Comparison of ENCODE assay signal across 8 mouse cellular contexts in the genomic region with DNA sequence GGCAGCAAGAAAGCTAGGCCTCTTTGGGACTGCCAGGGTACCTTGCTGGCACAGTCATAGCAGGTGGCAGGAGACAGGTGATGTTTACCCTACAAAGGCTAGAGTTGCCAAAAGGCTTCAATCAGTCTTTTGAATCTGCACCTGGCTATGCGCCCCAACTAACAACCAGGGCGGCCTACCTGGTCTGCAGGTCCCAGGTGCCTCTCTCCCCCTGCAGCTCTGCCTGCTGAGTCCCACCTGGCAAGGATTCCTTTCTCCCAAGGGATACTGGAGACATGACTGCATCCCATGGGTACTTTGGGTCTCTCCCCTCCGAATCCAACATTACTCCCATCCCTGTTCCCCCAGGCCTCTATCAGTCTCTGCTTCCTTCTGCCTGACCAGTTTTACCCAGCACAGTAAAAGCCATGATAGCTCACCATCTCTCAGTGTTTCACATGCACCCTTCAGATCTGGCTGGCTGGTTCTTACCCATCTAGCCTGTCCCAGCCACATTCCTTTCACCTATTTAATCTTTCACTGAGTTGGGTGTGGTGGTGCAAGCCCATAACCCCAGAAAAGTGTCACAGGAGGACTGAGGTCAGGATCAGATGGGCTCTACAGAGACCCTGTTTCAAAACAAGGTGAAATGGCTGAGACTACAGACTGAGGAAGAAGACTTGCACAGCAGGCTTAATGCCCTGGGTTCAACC. TPM values are rescaled to one million over a fixed set of nuclear protein-coding genes. Genes with fewer than 3 reads are reported as not detected.
DNase-seq lines count a peak whose midpoint lies in the region; ATAC-seq lines count a peak whose summit lies in the region.

No protein-coding gene starts in this region.

- H3K27me3 ChIP-seq in embryonic facial prominence, embryonic 13.5 days, result no peaks in the 10 kb centered on the region
- no peaks in the 10 kb centered on the region for H3K27me3 ChIP-seq in liver, embryonic 13.5 days

- 72% methylated on average over 3 of the region's 3 CpGs for WGBS in embryonic facial prominence, embryonic 13.5 days
- WGBS in liver, embryonic 13.5 days (ENCODE audit: insufficient replicate concordance), result 84% methylated on average over 3 of the region's 3 CpGs

- peaks cover 23% of the 10 kb centered on the region for H3K36me3 ChIP-seq in embryonic facial prominence, embryonic 13.5 days
- H3K36me3 ChIP-seq in liver, embryonic 13.5 days, result peaks cover 51% of the 10 kb centered on the region

- peaks cover 61% of the 10 kb centered on the region for H3K4me1 ChIP-seq in embryonic facial prominence, embryonic 13.5 days
- peaks cover 100% of the 10 kb centered on the region for H3K4me1 ChIP-seq in liver, embryonic 13.5 days (replicated peaks)

- no peaks in the 10 kb centered on the region for H3K9me3 ChIP-seq in embryonic facial prominence, embryonic 13.5 days
- H3K9me3 ChIP-seq in liver, embryonic 13.5 days (replicated peaks), result no peaks in the 10 kb centered on the region

- peak overlapping the region; percentile 69 for H3K27ac ChIP-seq in embryonic facial prominence, embryonic 13.5 days
- peak overlapping the region; percentile 100 for H3K27ac ChIP-seq in liver, embryonic 13.5 days

- H3K4me3 ChIP-seq in embryonic facial prominence, embryonic 13.5 days, result no peak overlapping the region
- peak overlapping the region; percentile 38 for H3K4me3 ChIP-seq in liver, embryonic 13.5 days (replicated peaks)

- DNase-seq in cerebellum, adult 8-10 months, result peak; percentile 43
- DNase-seq in kidney, adult 9 months, result peak; percentile 61
- no peak for DNase-seq in kidney, postnatal 10 days
- DNase-seq in liver, embryonic 13.5 days, result no peak
- DNase-seq in adrenal gland, adult 8-10 months, result no peak
- DNase-seq in yolk sac, embryonic 10.5 days (ENCODE audit: low spot score), result no peak

- H3K4me2 ChIP-seq in embryonic facial prominence, embryonic 13.5 days, result peak overlapping the region; percentile 1; the same call in 1 of the 2 replicates
- H3K4me2 ChIP-seq in liver, embryonic 13.5 days, result peak overlapping the region; percentile 64

- no peak for ATAC-seq in cerebellum, adult (ENCODE audit: insufficient number of reproducible peaks, low FRiP score, low TSS enrichment)
- no peak for ATAC-seq in embryonic facial prominence, embryonic 13.5 days (ENCODE audit: insufficient number of reproducible peaks, insufficient read depth, low FRiP score, low TSS enrichment, low read depth)
- no peak for ATAC-seq in liver, embryonic 13.5 days (ENCODE audit: low read depth)

- no peak overlapping the region for H3K9ac ChIP-seq in embryonic facial prominence, embryonic 13.5 days
- peak overlapping the region; percentile 76 for H3K9ac ChIP-seq in liver, embryonic 13.5 days

RNA-seq across cellular contexts. Expression of gene Bcl2l1, which starts 14.7 kb away (rescaled TPM):
- polyA plus RNA-seq in embryonic facial prominence, embryonic 13.5 days (2015; fragmentation: Nextera tagmentation; extraction: Ambion mirVana), result 100 and 102 TPM in 2 replicates
- polyA plus RNA-seq in liver, embryonic 13.5 days (2015; fragmentation: Nextera tagmentation; extraction: Ambion mirVana), result 148 and 164 TPM in 2 replicates
- total RNA-seq in adrenal gland, adult 8-10 months (2022), result 10 to 100 TPM; 58.5 to 74.6 (median 72.0) TPM

RNA-seq across cellular contexts. Expression of gene Tpx2, which starts 31.0 kb away (rescaled TPM):
- 86.4 and 86.6 TPM in 2 replicates for polyA plus RNA-seq in embryonic facial prominence, embryonic 13.5 days (2015; fragmentation: Nextera tagmentation; extraction: Ambion mirVana)
- 59.8 and 79.4 TPM in 2 replicates for polyA plus RNA-seq in liver, embryonic 13.5 days (2015; fragmentation: Nextera tagmentation; extraction: Ambion mirVana)
- 1 to 10 TPM; 1.9 to 2.1 (median 1.9) TPM for total RNA-seq in adrenal gland, adult 8-10 months (2022)

Comparison
In these comparisons a context has a peak if more than half of its experiments do, and no peak if none do; other contexts are left out.
1. DNase-seq: peak in cerebellum, adult 8-10 months (single experiment) and kidney, adult 9 months (single experiment); none in kidney, postnatal 10 days (single experiment), liver, embryonic 13.5 days (single experiment), adrenal gland, adult 8-10 months (single experiment) and yolk sac, embryonic 10.5 days (single experiment).